Mouse (Mus musculus) liver, embryonic 12.5 days (tissue): Measurements from ENCODE around the gene Il12rb2. TPM values are rescaled to one million over a fixed set of nuclear protein-coding genes. Genes with fewer than 3 reads are reported as not detected.

Experiments used
- ATAC-seq: fragments of 200-750 bp; cut with Nextera tagmentation; 2 replicates; pipeline ENCODE4 v1.8.0; 2017; ENCODE audit warnings: moderate number of reproducible peaks, mild to moderate bottlenecking, moderate library complexity
- H3K27ac ChIP-seq: fragments of 300-500 bp; sonication (generic); 2 replicates; pipeline ENCODE4 v1.5.1; 2016; ENCODE audit warnings: mild to moderate bottlenecking
- H3K27me3 ChIP-seq: fragments of 300-500 bp; sonication (generic); replicated peaks from 2 replicates; pipeline ENCODE4 v1.6.1; 2016; ENCODE audit warnings: mild to moderate bottlenecking, moderate library complexity
- H3K36me3 ChIP-seq: fragments of 300-500 bp; sonication (generic); 2 replicates; pipeline ENCODE4 v1.6.1; 2016; ENCODE audit warnings: mild to moderate bottlenecking, moderate library complexity
- H3K4me1 ChIP-seq: fragments of 300-500 bp; sonication (generic); 2 replicates; pipeline ENCODE4 v1.6.1; 2016
- H3K4me2 ChIP-seq: fragments of 300-500 bp; sonication (generic); 2 replicates; pipeline ENCODE4 v1.6.1; 2016; ENCODE audit warnings: mild to moderate bottlenecking, moderate library complexity
- H3K4me3 ChIP-seq: fragments of 300-500 bp; sonication (generic); 2 replicates; pipeline ENCODE4 v1.5.1; 2016; ENCODE audit warnings: mild to moderate bottlenecking, moderate library complexity
- H3K9ac ChIP-seq: fragments of 300-500 bp; sonication (generic); 2 replicates; pipeline ENCODE4 v1.6.1; 2016; ENCODE audit warnings: mild to moderate bottlenecking, moderate library complexity
- H3K9me3 ChIP-seq: fragments of 300-500 bp; sonication (generic); replicated peaks from 2 replicates; pipeline ENCODE4 v1.6.1; 2016; ENCODE audit warnings: mild to moderate bottlenecking, moderate library complexity
- WGBS: fragments of 180-500 bp; shearing (Covaris S2); methylation state at CpG from one replicate; pipeline ENCODE4 v1.1.7; 2016; ENCODE audit not compliant: insufficient replicate concordance; 5-methylcytosine and 5-hydroxymethylcytosine counted together
- polyA plus RNA-seq: library from polyadenylated mRNA; unstranded; fragments of >200 nt; fragmentation: Nextera tagmentation; extraction: Ambion mirVana; gene quantifications from 2 replicates; pipeline ENCODE4 v1.2.1, GENCODE M21; 2016

The Il12rb2 gene
- polyA plus RNA-seq, 1 experiment from 2014 or later, result 0.38 TPM

DNA sequence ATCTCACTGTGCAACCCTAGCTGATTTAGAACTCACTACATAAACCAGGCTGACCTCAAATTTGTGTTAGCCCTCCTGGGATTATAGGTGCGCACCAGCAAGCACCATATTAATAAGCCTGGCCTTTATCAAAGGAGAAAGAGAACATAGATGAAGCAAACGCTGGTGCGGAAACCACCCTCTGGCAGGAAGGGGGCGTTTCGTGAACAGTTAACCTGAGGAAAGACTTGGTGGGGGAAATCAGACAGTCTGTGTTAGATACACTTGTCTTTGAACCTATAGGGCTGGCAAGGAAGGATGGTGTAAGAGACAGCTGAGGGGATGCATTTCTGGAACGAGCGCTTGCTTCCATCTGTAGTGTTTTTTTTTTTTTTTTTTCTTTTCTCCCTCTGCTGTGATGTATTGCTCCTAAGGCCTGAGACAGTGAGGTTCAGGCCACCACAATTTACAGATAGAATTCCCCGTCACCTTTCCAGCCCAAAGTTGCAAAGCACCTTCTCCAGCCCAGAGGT is 58.1 kb downstream of the Il12rb2 start:
- Histone ChIP-seq H3K36me3 (no peaks in the 10 kb centered on the region), H3K4me2 (0 out of 2 replicates have a peak overlapping the region, but pooled peaks have one; percentile 25), H3K9ac (no peak overlapping the region; the same call in 1 of the 2 replicates), H3K9me3 (no peaks in the 10 kb centered on the region), H3K27me3 (no peaks in the 10 kb centered on the region), H3K4me3 (no peak overlapping the region), H3K27ac (no peak overlapping the region), H3K4me1 (peaks cover 8% of the 10 kb centered on the region; the same call in 1 of the 2 replicates)
- no peak for ATAC-seq
- 77% methylated on average over 8 of the region's 8 CpGs for WGBS

DNA sequence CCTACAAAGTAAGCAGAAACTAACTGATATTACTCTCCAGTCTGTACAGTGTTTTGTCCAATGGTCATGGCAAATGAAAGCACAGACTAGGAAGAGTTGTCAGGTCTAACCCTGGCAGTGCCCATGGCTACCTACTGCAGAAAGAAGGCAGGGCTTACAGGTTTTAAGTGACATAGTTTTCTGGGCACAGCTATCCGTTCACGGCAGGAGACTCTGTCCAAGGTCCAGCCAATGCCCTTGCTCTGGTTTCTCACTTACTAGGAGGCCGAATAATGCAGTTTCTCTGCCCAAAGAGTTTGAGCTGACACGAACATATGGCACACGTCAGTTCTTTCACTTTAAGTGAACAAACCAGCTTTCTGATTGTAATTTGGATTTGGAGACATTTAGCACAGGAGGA is 58.9 kb downstream of the Il12rb2 start:
- Histone ChIP-seq H3K27ac (no peak overlapping the region), H3K4me3 (no peak overlapping the region), H3K4me1 (peaks cover 8% of the 10 kb centered on the region; the same call in 1 of the 2 replicates), H3K9me3 (no peaks in the 10 kb centered on the region), H3K36me3 (no peaks in the 10 kb centered on the region), H3K4me2 (no peak overlapping the region), H3K9ac (no peak overlapping the region), H3K27me3 (no peaks in the 10 kb centered on the region)
- ATAC-seq, result no peak
- 76% methylated on average over 5 of the region's 5 CpGs for WGBS

DNA sequence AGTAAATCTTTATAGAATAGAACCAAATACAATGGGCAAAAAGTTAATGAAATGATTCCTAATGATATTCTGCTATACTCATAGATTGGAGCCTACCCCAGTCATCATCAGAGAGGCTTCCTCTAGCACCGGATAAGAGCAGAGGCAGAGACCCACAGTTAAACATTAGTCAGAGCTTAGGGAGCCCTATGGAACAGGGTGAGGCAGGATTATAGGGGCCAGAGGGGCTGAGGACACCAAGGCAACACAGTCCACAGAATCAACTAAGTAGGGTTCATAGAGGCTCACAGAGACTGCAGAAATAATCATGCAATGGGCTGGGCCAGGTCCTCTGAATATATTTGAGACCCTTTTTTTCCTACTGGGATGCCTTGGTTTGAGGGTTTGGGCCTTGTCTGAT is 61.3 kb downstream of the Il12rb2 start:
- no peak overlapping the region for H3K4me3 ChIP-seq

DNA sequence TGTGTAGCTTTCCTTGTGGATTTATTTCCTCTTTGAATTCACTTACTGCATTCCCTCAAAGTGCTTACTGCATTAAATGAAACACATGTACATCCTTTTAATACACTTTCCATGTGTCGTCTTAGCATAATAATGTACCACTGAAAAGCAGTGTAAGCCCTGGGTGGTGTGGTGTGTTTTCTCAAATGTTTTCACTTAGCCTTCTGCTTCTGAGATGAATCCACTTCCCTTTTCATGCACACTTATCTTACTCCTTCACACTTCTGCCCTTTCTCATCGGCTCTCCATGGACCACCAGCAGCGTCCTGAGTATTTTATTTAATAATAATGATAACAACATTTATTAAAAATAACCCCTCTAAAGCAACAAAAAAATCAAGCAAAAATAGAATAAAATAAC is 66.2 kb downstream of the Il12rb2 start:
- Histone ChIP-seq H3K27ac (no peak overlapping the region), H3K9ac (no peak overlapping the region), H3K4me3 (no peak overlapping the region), H3K4me1 (no peaks in the 10 kb centered on the region), H3K4me2 (no peak overlapping the region), H3K9me3 (no peaks in the 10 kb centered on the region), H3K36me3 (no peaks in the 10 kb centered on the region), H3K27me3 (no peaks in the 10 kb centered on the region)
- ATAC-seq, result no peak
- WGBS, result 42% methylated on average over 3 of the region's 3 CpGs

More for the DNA sequence above, 61.3 kb downstream of the Il12rb2 start:
- H3K27ac ChIP-seq, result no peak overlapping the region
- H3K4me2 ChIP-seq, result no peak overlapping the region
- no peaks in the 10 kb centered on the region for H3K9me3 ChIP-seq
- no peak overlapping the region for H3K9ac ChIP-seq
- no peaks in the 10 kb centered on the region for H3K36me3 ChIP-seq
- WGBS, result 58% methylated on average over 1 of the region's 1 CpGs
- no peak for ATAC-seq
- no peaks in the 10 kb centered on the region for H3K27me3 ChIP-seq
- peaks cover 8% of the 10 kb centered on the region; the same call in 1 of the 2 replicates for H3K4me1 ChIP-seq

DNA sequence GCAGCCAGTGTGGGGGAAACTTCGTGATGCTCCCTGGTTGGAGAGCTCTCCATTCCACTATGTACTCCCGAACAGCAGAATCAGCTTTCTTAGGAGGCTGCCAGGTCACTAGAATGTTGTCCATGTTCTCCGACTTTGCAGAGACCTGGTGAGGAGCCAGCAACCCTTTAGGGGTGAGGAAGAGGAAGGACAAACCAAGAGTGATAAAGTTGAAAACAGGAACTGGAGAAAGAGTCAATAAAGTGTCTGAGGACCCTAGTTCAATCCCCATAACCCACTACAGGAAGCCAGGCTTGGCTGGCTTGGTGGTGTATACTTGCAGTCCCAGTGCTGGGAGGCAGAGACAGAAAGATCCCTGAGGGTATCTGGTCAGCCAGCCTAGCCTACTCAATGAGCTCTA is 67.0 kb downstream of the Il12rb2 start:
- Histone ChIP-seq H3K4me2 (no peak overlapping the region), H3K36me3 (no peaks in the 10 kb centered on the region), H3K27ac (no peak overlapping the region), H3K9me3 (no peaks in the 10 kb centered on the region), H3K9ac (no peak overlapping the region), H3K4me3 (no peak overlapping the region), H3K4me1 (no peaks in the 10 kb centered on the region), H3K27me3 (no peaks in the 10 kb centered on the region)
- no peak for ATAC-seq
- WGBS, result 58% methylated on average over 3 of the region's 3 CpGs

DNA sequence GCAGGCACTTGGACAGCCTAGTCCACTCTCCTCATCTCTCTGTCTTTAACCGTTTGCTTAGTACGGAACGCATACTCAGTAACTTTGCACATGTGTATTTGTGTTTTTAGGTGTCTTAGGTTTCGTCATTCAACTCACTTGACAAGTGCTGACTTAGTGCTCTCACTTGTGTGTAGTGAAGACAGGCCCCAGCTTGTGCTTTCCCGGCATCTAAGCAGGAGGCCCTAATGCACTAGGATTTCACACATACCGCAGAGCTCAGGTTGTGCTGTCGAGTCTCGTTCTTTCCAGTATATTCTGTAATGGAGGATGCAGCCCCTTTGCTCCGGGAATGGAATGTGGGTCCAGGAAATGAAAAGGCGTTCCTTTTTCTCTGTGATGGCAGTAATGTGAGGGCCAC is 72.8 kb downstream of the Il12rb2 start:
- H3K27me3 ChIP-seq, result no peaks in the 10 kb centered on the region
- no peak overlapping the region for H3K4me2 ChIP-seq
- ATAC-seq, result no peak
- 78% methylated on average over 10 of the region's 10 CpGs for WGBS
- H3K4me1 ChIP-seq, result no peaks in the 10 kb centered on the region; the same call in 1 of the 2 replicates
- H3K27ac ChIP-seq, result no peak overlapping the region
- H3K36me3 ChIP-seq, result no peaks in the 10 kb centered on the region
- no peak overlapping the region for H3K4me3 ChIP-seq
- no peaks in the 10 kb centered on the region for H3K9me3 ChIP-seq
- H3K9ac ChIP-seq, result no peak overlapping the region

DNA sequence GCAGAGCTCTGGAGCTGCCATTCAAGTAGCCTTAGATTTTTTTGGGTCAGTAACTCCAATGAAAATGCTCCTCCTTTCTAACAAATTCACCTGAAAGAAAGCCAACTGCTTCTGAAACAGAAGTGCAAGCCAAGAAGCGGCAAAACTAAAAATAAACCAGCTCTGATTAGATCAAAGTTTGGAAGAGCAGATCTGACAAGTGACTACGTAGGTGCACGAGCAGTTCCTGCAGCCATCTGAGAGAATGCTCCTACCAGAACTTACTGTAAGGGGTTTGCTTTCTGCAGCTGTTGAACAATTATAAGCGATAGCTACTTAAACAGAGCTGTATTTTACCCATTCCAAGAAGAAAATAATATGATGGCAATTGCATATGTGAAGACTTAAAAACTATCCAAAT is 73.5 kb downstream of the Il12rb2 start:
- no peaks in the 10 kb centered on the region for H3K27me3 ChIP-seq
- H3K4me2 ChIP-seq, result no peak overlapping the region
- H3K36me3 ChIP-seq, result no peaks in the 10 kb centered on the region
- H3K27ac ChIP-seq, result no peak overlapping the region
- 77% methylated on average over 4 of the region's 4 CpGs for WGBS
- ATAC-seq, result no peak
- no peak overlapping the region for H3K9ac ChIP-seq
- H3K4me3 ChIP-seq, result no peak overlapping the region
- no peaks in the 10 kb centered on the region; the same call in 1 of the 2 replicates for H3K4me1 ChIP-seq
- H3K9me3 ChIP-seq, result no peaks in the 10 kb centered on the region

DNA sequence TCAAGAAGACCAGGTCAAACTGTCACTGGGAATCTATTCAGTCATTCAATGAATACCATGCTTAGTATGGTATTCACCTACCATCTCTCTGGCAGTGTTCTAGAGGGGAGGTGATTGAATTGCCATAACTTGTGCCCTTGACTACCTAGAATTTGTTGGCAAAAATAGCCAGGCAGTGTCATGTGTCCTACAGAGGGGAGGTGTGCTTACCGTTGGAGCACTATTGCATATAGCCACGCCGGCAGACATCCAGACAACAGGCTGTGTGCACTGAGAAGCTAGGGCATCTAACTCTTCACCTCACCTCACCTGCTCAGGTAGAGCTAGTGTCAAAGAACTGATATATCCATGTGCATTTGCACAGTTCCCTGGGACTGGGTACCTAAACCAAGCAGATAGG is 74.8 kb downstream of the Il12rb2 start:
- 86% methylated on average over 3 of the region's 3 CpGs for WGBS
- Histone ChIP-seq H3K4me1 (no peaks in the 10 kb centered on the region; the same call in 1 of the 2 replicates), H3K36me3 (no peaks in the 10 kb centered on the region), H3K9ac (no peak overlapping the region), H3K9me3 (no peaks in the 10 kb centered on the region), H3K4me3 (no peak overlapping the region), H3K27ac (no peak overlapping the region), H3K27me3 (no peaks in the 10 kb centered on the region), H3K4me2 (no peak overlapping the region)
- ATAC-seq, result no peak

DNA sequence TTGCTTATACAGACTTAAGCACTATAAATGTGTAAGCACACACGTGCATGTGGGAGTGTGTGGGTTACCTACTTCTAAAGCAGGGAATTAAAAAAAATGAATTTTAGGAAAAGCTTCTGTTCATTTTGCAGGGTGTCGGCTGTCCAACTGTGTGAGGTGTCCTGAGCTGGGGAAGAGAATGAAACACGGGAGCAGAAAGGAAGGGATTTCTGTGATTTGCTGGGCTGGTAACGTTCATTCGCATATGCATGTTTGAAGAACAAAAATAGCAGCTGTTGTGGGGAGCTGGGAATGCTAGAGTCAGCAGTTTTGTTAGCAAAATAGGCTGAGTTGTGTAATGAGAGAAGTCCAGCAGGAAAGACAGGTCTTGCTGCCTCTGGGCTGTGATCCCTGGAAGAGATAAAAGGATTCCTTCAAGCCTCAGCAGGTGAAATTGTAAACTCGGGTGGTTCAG is 75.3 kb downstream of the Il12rb2 start:
- Histone ChIP-seq H3K9ac (no peak overlapping the region), H3K4me2 (no peak overlapping the region), H3K27ac (no peak overlapping the region), H3K9me3 (no peaks in the 10 kb centered on the region), H3K27me3 (no peaks in the 10 kb centered on the region), H3K4me3 (no peak overlapping the region), H3K4me1 (no peaks in the 10 kb centered on the region; the same call in 1 of the 2 replicates), H3K36me3 (no peaks in the 10 kb centered on the region)
- 59% methylated on average over 6 of the region's 6 CpGs for WGBS
- ATAC-seq, result 0 out of 2 replicates have a peak, but pooled peaks have one; percentile 3

DNA sequence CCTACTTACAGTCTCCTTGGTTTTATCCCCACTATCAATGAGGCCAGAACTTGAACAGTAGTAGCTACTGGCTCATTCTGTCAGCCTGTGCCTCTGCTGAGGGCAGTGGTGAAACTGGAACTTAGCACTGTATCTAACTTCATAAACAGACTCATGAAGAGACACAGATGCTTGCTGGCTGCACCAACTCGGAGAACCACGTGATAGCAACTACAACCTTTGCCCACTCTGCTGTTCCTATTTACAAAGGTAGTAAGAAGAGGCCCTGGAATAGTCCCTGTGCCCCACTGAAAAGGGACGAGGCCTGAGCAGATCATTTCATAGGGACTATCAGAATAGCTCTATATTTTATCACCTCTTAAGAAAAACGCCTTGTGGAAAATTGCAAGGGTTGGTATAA is 75.7 kb downstream of the Il12rb2 start:
- ATAC-seq, result peak; percentile 63
- Histone ChIP-seq H3K9ac (no peak overlapping the region), H3K27me3 (no peaks in the 10 kb centered on the region), H3K4me2 (no peak overlapping the region), H3K4me1 (no peaks in the 10 kb centered on the region; the same call in 1 of the 2 replicates), H3K36me3 (no peaks in the 10 kb centered on the region), H3K4me3 (no peak overlapping the region), H3K9me3 (no peaks in the 10 kb centered on the region), H3K27ac (no peak overlapping the region)
- WGBS, result 54% methylated on average over 4 of the region's 4 CpGs

DNA sequence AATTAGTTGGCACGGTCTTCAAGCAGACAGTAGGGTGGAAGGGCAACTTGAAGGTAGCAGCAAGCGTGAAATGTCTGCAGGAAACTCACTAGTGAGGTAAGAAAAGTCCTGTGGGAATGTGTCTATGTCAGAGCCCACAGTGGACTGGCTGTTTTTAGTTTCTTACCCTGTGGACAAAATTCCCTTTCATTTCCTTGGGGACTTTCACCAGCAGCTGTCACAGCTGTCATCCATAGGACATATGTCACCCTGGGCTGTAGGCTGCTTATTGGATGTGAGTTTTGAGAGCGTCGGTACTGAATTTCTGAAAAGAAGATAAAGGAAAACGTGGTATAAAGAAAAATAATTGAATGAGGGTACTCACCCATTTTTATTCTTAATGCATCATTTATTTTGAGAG is 77.2 kb downstream of the Il12rb2 start:
- Histone ChIP-seq H3K27ac (no peak overlapping the region), H3K27me3 (no peaks in the 10 kb centered on the region), H3K4me3 (no peak overlapping the region), H3K4me2 (no peak overlapping the region), H3K36me3 (no peaks in the 10 kb centered on the region), H3K4me1 (peaks cover 3% of the 10 kb centered on the region; the same call in 1 of the 2 replicates), H3K9ac (no peak overlapping the region), H3K9me3 (no peaks in the 10 kb centered on the region)
- no peak for ATAC-seq
- WGBS, result 84% methylated on average over 5 of the region's 5 CpGs

DNA sequence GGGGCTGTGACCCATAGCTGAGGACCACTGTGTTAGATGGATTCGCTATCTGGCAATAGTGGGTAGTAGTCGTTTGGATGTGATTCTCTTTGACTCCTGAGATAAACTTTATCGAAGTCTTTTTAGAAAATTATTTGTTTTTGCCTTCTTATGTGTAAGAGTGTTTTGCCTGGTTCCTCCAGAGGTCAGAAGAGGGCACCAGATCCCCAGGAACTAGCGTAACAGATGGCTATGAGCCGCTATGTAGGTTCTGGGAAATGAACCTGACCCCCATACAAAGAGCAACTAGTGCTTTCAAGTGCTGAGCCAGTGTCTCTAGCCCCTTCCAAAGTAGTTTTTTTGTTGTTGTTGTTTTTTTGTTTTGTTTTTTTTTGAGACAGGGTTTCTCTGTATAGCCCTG is 79.9 kb downstream of the Il12rb2 start:
- Histone ChIP-seq H3K4me1 (peaks cover 3% of the 10 kb centered on the region; the same call in 1 of the 2 replicates), H3K36me3 (peaks cover 3% of the 10 kb centered on the region), H3K27me3 (no peaks in the 10 kb centered on the region), H3K4me3 (no peak overlapping the region), H3K27ac (no peak overlapping the region), H3K9me3 (no peaks in the 10 kb centered on the region), H3K9ac (no peak overlapping the region), H3K4me2 (no peak overlapping the region)
- 58% methylated on average over 5 of the region's 5 CpGs for WGBS
- ATAC-seq, result no peak
